Mouse (Mus musculus) gastrocnemius, adult 8-10 months (tissue): Measurements from ENCODE around the gene Gbp7. TPM values are rescaled to one million over a fixed set of nuclear protein-coding genes. Genes with fewer than 3 reads are reported as not detected.
A peak's percentile ranks its signal among the peaks of the same experiment; 100 is the strongest.
"Not testable (repeated sequence)": the region's sequence is repeated elsewhere in the genome, so short reads cannot be mapped to it uniquely, and the experiment has no call there.

Source experiments
- DNase-seq, 2 experiments: peaks; one replicate each; pipeline ENCODE4 v3.0.0; 2022; ENCODE audit warnings: low spot score in 2 of 2
- total RNA-seq, 4 experiments: library from RNA; stranded (reverse); gene quantifications; 2 replicates each; pipeline ENCODE4 v1.2.4; 2022

The Gbp7 gene
- total RNA-seq, 4 experiments from 2014 or later = 3.0 to 7.7 (median 5.5) TPM

DNA sequence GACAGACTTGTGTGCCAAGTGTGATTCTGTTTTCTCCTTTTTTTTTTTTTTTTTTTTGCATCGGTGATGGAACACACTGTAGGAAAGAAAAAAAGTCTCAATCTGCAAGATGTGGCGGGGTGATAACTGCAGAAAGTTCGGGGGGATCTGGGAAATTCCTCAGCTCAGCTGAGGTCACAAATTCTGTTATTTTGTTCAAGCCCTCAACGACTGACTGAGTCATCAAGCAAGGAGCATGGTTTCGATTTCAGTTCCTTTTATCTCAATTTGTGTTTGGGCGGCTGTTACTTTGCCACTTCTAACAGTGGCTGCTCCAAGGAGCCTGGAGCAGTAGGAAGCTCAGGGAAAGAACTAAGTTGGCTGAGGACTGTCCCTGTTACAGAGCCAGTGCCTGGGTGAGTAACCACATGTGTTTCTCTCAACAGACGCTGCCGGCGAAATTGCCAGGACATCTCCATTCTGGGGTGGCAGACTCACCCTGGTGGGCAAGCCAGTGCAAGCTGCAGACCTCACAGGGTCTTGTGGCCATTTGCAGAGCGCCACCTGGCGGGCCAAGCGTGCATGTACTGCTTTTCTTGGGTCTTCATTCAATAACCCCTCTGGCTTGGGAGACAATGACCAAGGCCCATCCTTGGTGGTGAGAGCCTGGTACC is 30.3 kb downstream of the Gbp7 start:
- peak; percentile 68 to 79 for DNase-seq

DNA sequence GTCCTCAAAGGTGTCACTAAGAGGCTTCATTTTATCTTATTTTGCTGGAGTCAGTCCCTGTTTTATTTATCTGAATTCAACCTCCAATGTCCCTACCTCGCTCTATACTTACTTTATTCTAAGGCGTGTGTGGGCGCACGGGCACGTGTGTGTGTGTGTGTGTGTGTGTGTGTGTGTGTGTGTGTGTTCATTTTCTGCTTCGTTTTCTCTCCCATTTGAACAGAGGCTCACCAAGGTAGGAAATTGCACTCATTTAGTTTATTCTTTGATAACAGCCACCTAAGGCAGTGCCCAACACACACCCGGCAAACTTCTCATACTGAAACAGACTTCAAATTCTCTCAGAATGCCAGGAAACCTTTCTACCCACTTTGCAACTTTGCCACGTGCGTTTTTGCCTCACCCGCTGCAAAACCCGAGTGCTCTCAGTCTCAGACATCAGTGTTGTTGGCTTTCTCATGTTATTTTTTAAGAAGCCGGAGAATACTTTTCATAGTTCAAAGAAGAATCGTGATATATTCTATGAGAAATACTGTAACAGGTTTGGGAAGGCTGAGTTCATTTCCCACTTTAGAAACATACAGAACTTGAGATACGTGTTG is 31.0 kb downstream of the Gbp7 start:
- DNase-seq = no peak

- no peak for DNase-seq
Observed at GRCm38 (mm10) chr3:142561666-142562065, 31.5 kb downstream of the Gbp7 start.

- not testable (repeated sequence) for DNase-seq
Observed at GRCm38 (mm10) chr3:142567490-142567889, 37.3 kb downstream of the Gbp7 start.

DNA sequence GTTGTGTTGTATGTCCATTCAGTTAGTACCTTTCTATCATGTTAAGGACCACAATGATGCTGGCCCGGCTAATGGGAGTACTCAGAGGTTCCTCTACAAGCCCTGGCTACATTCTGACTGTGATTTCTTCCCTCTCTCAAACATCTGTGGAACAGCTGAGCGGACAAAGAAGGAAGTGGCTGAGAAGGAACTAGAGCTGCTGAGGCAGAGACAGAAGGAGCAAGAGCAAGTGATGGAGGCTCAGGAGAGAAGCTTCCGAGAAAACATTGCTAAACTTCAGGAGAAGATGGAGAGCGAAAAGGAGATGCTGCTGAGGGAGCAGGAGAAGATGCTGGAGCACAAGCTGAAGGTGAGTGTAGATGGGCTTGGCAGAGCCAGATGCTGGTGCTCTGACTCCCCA is 40.6 kb downstream of the Gbp7 start:
- no peak for DNase-seq

GRCm38 (mm10) chr3:142577108-142577507 is 47.0 kb downstream of the Gbp7 start:
- DNase-seq = no peak

GRCm38 (mm10) chr3:142578342-142578741 is 48.2 kb downstream of the Gbp7 start:
- no peak for DNase-seq

- no peak for DNase-seq
Observed at GRCm38 (mm10) chr3:142583067-142583466, 52.9 kb downstream of the Gbp7 start.

GRCm38 (mm10) chr3:142587386-142587785 is 57.2 kb downstream of the Gbp7 start:
- no peak for DNase-seq

GRCm38 (mm10) chr3:142588888-142589287 is 58.7 kb downstream of the Gbp7 start:
- DNase-seq = no peak

DNA sequence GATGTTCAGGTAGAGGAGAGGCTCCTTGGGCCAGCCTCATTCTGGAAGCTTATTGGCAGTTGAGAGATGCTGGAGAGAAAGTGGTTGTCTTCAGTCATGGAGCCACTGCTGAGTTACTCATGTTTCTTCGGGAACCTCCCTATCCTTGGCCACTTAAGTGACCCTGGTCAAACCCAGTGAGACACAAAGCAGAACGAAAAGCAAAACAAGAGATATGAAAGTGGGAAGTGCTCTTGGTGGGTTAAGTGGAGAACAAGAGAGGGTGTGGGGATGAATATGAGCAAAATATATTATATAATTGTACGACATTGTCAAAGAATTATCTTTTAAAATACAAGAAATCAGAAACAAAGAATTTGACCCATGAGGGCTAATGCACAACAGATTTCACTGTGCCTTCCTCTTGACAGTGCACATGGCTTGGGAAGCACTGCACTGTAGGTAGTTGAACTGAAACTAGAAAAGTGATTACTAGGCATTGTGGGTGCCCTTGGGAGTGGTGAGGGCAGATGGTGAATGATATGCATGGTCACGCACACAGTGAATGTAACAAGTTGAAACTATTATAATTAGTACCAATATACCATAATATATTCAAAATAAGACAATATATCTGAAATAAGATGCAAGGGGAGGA is 60.4 kb downstream of the Gbp7 start:
- DNase-seq = no peak

- DNase-seq = no peak
Observed at GRCm38 (mm10) chr3:142594547-142594946, 64.4 kb downstream of the Gbp7 start, which contains the start of gene Gbp2b. Gene Gbp2b, plus strand, starts transcription at chr3:142594847.

DNA sequence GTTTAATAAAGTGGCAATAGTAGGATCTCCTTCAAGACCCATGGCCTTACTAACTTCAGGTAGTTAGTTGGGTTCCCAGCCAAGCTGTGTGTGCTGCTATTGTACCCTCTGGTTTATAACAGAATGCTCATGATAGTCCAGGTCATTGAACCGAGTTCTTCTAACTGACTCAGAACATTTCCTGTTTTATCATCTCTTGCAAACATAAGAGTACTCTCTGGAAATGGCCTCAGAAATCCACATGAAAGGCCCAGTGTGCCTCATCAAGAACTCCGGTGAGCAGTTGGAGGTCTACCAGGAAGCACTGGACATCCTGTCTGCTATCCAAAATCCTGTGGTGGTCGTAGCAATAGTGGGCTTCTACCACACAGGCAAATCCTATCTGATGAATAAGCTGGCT is 67.8 kb downstream of the Gbp7 start:
- no peak for DNase-seq

Other genes with a start within 250 kb of the Gbp7 start
- 100 to 1,000 TPM; 455 to 713 (median 513) TPM for gene Pdlim5, start 134.6 kb upstream of the Gbp7 start, total RNA-seq
- gene Gbp5, start 36.4 kb upstream of the Gbp7 start, total RNA-seq = 1 to 10 TPM; 1.7 to 3.7 (median 2.1) TPM
- gene Gbp3, start 29.7 kb downstream of the Gbp7 start, total RNA-seq = 1 to 10 TPM; 2.2 to 3.3 (median 2.6) TPM
- gene Gbp2b, start 64.5 kb downstream of the Gbp7 start, total RNA-seq = not detected
- 1 to 10 TPM; 2.1 to 3.7 (median 2.8) TPM for gene Gbp2, start 90.3 kb downstream of the Gbp7 start, total RNA-seq
- 10 to 100 TPM in 3 of 4 experiments, 1 to 10 TPM in 1; 7.4 to 11.1 (median 10.6) TPM for gene Kyat3, start 170.7 kb downstream of the Gbp7 start, total RNA-seq
- 10 to 100 TPM; 12.9 to 14.9 (median 13.2) TPM for gene Gtf2b, start 234.7 kb downstream of the Gbp7 start, total RNA-seq